Mouse (Mus musculus) megakaryocyte, adult 5-6 weeks (primary cell): ENCODE measurements around the gene Mvb12a. TPM values are rescaled to one million over a fixed set of nuclear protein-coding genes. Genes with fewer than 3 reads are reported as not detected.
A peak's percentile ranks its signal among the peaks of the same experiment; 100 is the strongest.

Experiments used
- ATAC-seq: 2 replicates; pipeline ENCODE4 v1.8.0; 2016; ENCODE audit warnings: mild to moderate bottlenecking, inconsistent platforms; ENCODE audit not compliant: poor library complexity, severe bottlenecking
- total RNA-seq, 2 experiments: library from RNA; stranded (forward) in 1 of 2; stranded (reverse) in 1 of 2; fragments of 153-499, 151-499 nt in 1 of 2; fragments of 221-1000, 200-1000 nt in 1 of 2; gene quantifications; 2 replicates each; pipeline versions ENCODE4 v1.2.3 to v1.2.4; 2015 to 2017

Gene Mvb12a
- total RNA-seq, 2 experiments from 2014 or later: 48.5 to 68.8 TPM

DNA sequence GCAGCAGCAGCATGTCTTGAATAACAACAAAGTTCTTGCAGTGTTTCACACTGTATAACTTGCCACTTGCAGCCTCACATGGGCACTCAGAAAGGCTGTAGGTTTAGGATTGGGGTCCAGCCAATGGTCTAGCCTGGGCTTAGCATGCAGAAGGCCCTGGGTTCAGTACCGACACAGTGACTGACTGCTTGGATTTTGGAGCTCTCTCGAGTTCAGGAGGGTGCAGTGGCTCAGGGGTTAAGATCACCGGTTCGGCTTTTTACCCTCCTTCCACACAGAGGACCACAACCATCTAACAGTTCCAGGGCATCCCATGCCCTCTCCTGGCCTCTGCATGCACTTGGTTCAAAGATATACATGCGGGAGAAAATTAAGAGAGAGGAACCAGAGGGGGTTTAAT is 48.3 kb downstream of the Mvb12a start:
- ATAC-seq: no peak

DNA sequence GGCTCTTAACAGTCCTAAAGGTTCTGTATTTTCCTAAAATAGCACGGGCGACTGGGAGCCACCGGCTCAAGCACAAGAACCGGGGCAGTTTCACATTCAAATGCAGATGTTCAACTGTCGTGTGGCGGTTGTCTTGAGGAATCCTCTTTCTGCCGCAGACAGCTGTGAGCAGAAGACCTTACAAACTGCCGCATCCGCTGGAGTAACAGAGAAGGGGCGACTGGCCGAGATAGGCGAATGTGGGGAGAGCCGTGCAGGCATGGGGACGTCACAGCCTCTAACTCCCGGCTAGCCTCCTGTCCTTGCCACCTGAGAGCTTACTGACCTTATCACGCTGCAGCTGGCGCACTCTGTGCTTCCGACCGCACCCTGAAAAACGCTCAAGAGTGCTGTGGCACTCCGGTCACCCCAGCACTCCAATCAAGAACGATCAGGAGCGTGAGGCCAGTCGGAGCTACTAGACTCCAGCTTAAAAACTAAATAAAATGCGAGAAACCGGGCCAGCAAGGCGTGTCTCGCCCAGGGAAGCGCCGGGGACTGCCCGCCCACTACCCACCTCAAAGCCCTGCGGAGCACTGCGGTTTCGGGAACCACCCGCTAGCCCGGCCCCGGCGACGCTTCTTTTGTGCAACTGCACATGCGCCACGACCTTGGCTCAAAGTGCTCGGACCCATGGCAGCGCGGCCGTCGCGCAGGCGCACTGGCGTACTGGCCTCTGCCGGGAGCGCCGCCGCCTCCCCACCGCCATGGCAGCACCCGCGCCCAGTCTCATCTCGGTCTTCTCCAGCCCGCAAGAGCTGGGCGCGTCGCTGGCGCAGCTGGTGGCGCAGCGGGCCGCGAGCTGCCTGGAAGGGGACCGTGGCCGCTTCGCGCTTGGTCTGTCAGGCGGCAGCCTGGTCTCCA is 49.0 kb downstream of the Mvb12a start, which contains the start of gene Pgls:
Gene Pgls, plus strand, starts transcription at position 706 of the 903 bp plus-strand sequence.
- ATAC-seq: peak; percentile 71

DNA sequence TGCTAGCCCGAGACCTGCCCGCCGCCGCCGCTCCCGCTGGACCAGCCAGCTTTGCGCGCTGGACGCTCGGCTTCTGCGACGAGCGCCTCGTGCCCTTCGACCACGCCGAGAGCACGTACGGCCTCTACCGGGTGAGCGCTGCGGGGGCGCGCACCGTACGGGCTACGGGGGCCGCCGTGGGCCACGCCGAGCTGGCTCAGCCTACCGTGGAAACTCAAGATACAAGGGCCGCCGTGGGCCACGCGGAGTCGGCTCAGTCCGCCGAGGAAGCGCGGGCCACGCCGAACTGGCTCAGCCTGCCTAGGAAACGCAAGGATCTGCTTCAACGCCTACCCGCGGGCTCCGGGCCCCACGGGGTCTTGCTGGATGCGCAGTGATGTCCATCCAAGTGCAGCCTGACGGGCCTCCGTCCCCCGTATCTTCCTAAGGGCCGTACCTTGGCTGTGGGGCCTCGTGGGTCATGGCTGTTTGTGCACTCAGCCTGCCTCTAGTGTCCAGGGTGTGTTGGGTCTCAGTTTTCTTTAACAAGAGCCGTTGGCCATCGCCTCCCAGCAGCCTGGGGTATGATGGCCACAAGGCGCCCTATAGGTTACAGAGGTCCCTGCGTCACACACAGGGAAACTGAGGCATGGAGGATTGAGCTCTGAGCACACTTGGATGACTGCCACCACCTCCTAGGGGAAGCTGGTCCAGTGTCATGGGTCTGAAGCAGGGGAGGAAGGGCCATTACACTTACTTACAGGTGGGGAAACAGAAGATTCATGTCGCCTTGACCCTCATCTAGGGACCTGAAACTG is 49.9 kb downstream of the Mvb12a start:
- peak; percentile 19; the same call in 1 of the 2 replicates for ATAC-seq

- no peak for ATAC-seq
Measured at GRCm38 (mm10) chr8:71593556-71594323, 51.0 kb downstream of the Mvb12a start.

DNA sequence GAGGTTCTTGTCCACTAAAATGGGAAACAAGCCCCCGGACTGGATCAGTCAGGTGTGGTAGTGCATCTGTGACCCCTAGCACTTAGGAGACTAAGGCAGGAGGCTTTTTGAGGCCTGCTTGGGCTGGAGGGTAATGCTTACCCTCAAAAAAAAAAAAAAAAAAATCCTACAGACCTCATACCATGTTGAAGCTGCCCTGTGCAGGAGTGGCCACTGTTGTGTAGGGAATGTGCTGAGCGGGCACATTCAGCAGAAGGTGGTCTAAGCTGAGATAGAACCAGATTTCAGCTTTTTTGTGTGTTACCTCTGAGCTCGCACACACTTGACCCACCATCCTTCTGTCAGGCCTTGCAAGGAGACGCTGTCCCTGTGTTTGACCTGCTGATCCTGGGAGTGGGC is 51.6 kb downstream of the Mvb12a start:
- no peak for ATAC-seq

- peak; percentile 72 for ATAC-seq
Measured at GRCm38 (mm10) chr8:71595862-71596261, 53.1 kb downstream of the Mvb12a start.

- ATAC-seq: no peak
Measured at GRCm38 (mm10) chr8:71596384-71596783, 53.7 kb downstream of the Mvb12a start.

DNA sequence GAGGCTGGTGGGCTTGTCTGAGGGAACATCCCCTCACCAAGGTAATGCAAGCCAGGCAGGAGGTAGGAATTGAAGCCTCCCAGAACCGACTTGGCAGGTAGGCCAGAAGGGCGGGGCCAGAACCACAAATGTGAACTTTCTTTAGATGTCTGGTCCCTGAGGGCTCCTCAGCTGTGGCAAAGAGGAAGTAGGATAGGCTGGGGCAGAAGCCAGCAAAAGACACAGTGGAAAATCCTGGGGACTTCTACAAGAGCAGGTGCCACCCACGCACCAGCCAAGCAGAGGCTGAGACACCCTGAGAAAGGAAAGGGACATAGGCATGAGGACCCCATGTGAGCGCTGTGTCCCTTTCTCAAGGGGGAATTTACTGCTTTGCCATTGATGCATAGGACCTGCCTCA is 54.1 kb downstream of the Mvb12a start:
- ATAC-seq: peak; percentile 19; the same call in 1 of the 2 replicates

- ATAC-seq: no peak
Measured at GRCm38 (mm10) chr8:71597451-71597850, 54.7 kb downstream of the Mvb12a start, which contains the start of gene Fam129c. Gene Fam129c (plus strand): TSS chr8:71597648.

Other genes with a start within 250 kb of the Mvb12a start
- gene Use1, start 176.1 kb upstream of the Mvb12a start, total RNA-seq (2015): 124 and 135 TPM in 2 replicates
- gene Use1, start 176.1 kb upstream of the Mvb12a start, total RNA-seq (2017): 167 and 180 TPM in 2 replicates
- gene Ocel1, start 171.6 kb upstream of the Mvb12a start, total RNA-seq (2015): 8.7 and 8.9 TPM in 2 replicates
- 16.2 and 18.5 TPM in 2 replicates for gene Ocel1, start 171.6 kb upstream of the Mvb12a start, total RNA-seq (2017)
- 8.2 and 13.8 TPM in 2 replicates for gene Nr2f6, start 161.0 kb upstream of the Mvb12a start, total RNA-seq (2015)
- gene Nr2f6, start 161.0 kb upstream of the Mvb12a start, total RNA-seq (2017): 6.9 and 9.1 TPM in 2 replicates
- gene Ushbp1, start 147.1 kb upstream of the Mvb12a start, total RNA-seq (2015): not detected in 2 replicates
- gene Ushbp1, start 147.1 kb upstream of the Mvb12a start, total RNA-seq (2017): not detected in 2 replicates
- gene Babam1, start 146.1 kb upstream of the Mvb12a start, total RNA-seq (2015): 62.0 and 66.6 TPM in 2 replicates
- 108 and 110 TPM in 2 replicates for gene Babam1, start 146.1 kb upstream of the Mvb12a start, total RNA-seq (2017)
- 14.4 TPM in 2 replicates for gene Ankle1, start 136.9 kb upstream of the Mvb12a start, total RNA-seq (2015)
- gene Ankle1, start 136.9 kb upstream of the Mvb12a start, total RNA-seq (2017): 13.5 and 16.1 TPM in 2 replicates
- 2.4 and 3.1 TPM in 2 replicates for gene Abhd8, start 79.3 kb upstream of the Mvb12a start, total RNA-seq (2015)
- 5.8 and 7.4 TPM in 2 replicates for gene Abhd8, start 79.3 kb upstream of the Mvb12a start, total RNA-seq (2017)
- gene Mrpl34, start 78.0 kb upstream of the Mvb12a start, total RNA-seq (2015): 31.6 and 40.1 TPM in 2 replicates
- 33.5 and 36.1 TPM in 2 replicates for gene Mrpl34, start 78.0 kb upstream of the Mvb12a start, total RNA-seq (2017)
- gene Dda1, start 73.7 kb upstream of the Mvb12a start, total RNA-seq (2015): 39.1 and 44.0 TPM in 2 replicates
- gene Dda1, start 73.7 kb upstream of the Mvb12a start, total RNA-seq (2017): 14.2 and 26.3 TPM in 2 replicates
- 0.47 and 1.5 TPM in 2 replicates for gene Ano8, start 57.0 kb upstream of the Mvb12a start, total RNA-seq (2015)
- gene Ano8, start 57.0 kb upstream of the Mvb12a start, total RNA-seq (2017): 3.0 and 4.2 TPM in 2 replicates
- gene Gtpbp3, start 54.8 kb upstream of the Mvb12a start, total RNA-seq (2015): 3.4 and 3.7 TPM in 2 replicates
- gene Gtpbp3, start 54.8 kb upstream of the Mvb12a start, total RNA-seq (2017): 12.1 and 14.2 TPM in 2 replicates
- 0.11 and 0.25 TPM in 2 replicates for gene Plvap, start 31.2 kb upstream of the Mvb12a start, total RNA-seq (2015)
- gene Plvap, start 31.2 kb upstream of the Mvb12a start, total RNA-seq (2017): 0.22 and 0.28 TPM in 2 replicates
- not detected in 2 replicates for gene Ccdc194, start 17.2 kb upstream of the Mvb12a start, total RNA-seq (2015)
- not detected in 2 replicates for gene Ccdc194, start 17.2 kb upstream of the Mvb12a start, total RNA-seq (2017)
- gene Bst2, start 5.5 kb upstream of the Mvb12a start, total RNA-seq (2015): 19.6 and 23.1 TPM in 2 replicates
- 91.4 and 111 TPM in 2 replicates for gene Bst2, start 5.5 kb upstream of the Mvb12a start, total RNA-seq (2017)
- gene Tmem221, start 15.9 kb downstream of the Mvb12a start, total RNA-seq (2015): 1.7 and 1.8 TPM in 2 replicates
- 0.57 and 0.99 TPM in 2 replicates for gene Tmem221, start 15.9 kb downstream of the Mvb12a start, total RNA-seq (2017)
- gene Nxnl1, start 23.7 kb downstream of the Mvb12a start, total RNA-seq (2015): not detected in 2 replicates
- 0.11 TPM in 1 of 2 replicates, not detected in the other for gene Nxnl1, start 23.7 kb downstream of the Mvb12a start, total RNA-seq (2017)
- gene Slc27a1, start 26.0 kb downstream of the Mvb12a start, total RNA-seq (2015): 1.5 and 2.0 TPM in 2 replicates
- 2.8 and 3.9 TPM in 2 replicates for gene Slc27a1, start 26.0 kb downstream of the Mvb12a start, total RNA-seq (2017)
- 65.1 and 73.6 TPM in 2 replicates for gene Pgls, start 49.3 kb downstream of the Mvb12a start, total RNA-seq (2015)
- 50.5 and 78.3 TPM in 2 replicates for gene Pgls, start 49.3 kb downstream of the Mvb12a start, total RNA-seq (2017)
- gene Fam129c, start 54.7 kb downstream of the Mvb12a start, total RNA-seq (2015): 4.6 and 4.8 TPM in 2 replicates
- 3.6 and 8.6 TPM in 2 replicates for gene Fam129c, start 54.7 kb downstream of the Mvb12a start, total RNA-seq (2017)
- gene Colgalt1, start 68.1 kb downstream of the Mvb12a start, total RNA-seq (2015): 46.8 and 51.2 TPM in 2 replicates
- 54.8 and 56.8 TPM in 2 replicates for gene Colgalt1, start 68.1 kb downstream of the Mvb12a start, total RNA-seq (2017)
- 0.11 TPM in 1 of 2 replicates, not detected in the other for gene Unc13a, start 128.8 kb downstream of the Mvb12a start, total RNA-seq (2015)
- 1.1 TPM in 1 of 2 replicates, not detected in the other for gene Unc13a, start 128.8 kb downstream of the Mvb12a start, total RNA-seq (2017)
- gene Jak3, start 133.4 kb downstream of the Mvb12a start, total RNA-seq (2015): 4.8 and 5.0 TPM in 2 replicates
- 2.6 and 5.2 TPM in 2 replicates for gene Jak3, start 133.4 kb downstream of the Mvb12a start, total RNA-seq (2017)
- gene Insl3, start 146.3 kb downstream of the Mvb12a start, total RNA-seq (2015): 2.9 and 4.2 TPM in 2 replicates
- 1.1 and 2.4 TPM in 2 replicates for gene Insl3, start 146.3 kb downstream of the Mvb12a start, total RNA-seq (2017)
- 0.36 and 0.89 TPM in 2 replicates for gene B3gnt3, start 158.9 kb downstream of the Mvb12a start, total RNA-seq (2015)
- gene B3gnt3, start 158.9 kb downstream of the Mvb12a start, total RNA-seq (2017): 0.18 TPM in 1 of 2 replicates, not detected in the other
- gene Fcho1, start 182.8 kb downstream of the Mvb12a start, total RNA-seq (2015): 28.4 and 30.9 TPM in 2 replicates
- 39.6 and 41.2 TPM in 2 replicates for gene Fcho1, start 182.8 kb downstream of the Mvb12a start, total RNA-seq (2017)